Mouse (Mus musculus): Measurements from ENCODE around the gene Napsa. TPM values are rescaled to one million over a fixed set of nuclear protein-coding genes. Genes with fewer than 3 reads are reported as not detected.

The Napsa gene
- polyA plus RNA-seq (2014; fragmentation: Nextera tagmentation; extraction: Ambion mirVana) = 1.4 and 2.1 TPM in 2 replicates

DNA sequence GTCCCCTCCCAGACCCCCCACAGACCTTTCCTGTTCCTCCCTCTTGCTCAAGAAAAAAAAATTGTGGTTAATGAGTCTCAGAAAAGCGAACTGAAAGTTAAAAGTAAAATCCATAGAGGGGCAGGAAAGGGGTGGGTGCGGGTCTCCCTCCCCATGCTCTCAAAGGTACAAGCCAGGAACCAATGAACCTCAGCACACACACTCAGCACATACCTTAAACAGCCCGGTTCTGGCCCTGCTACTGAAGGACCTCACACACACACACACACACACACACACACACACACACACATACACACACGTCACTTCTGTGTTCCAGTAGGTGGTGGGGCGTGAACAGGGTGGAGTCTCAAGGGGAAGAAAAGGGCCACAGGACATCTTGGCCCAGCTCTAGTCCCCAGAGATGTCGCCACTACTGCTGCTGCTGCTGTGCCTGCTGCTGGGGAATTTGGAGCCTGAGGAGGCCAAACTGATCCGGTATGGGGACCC lies at the start of gene Napsa:
Napsa (plus strand) TSS at position 168 of the 489 bp plus-strand sequence.
- H3K4me3 ChIP-seq (ENCODE audit: low read depth, low read length) = no peak within 1 kb of the TSS
- H3K4me1 ChIP-seq (replicated peaks; ENCODE audit: control insufficient read depth, insufficient read depth, low read length) = no peaks in the 10 kb centered on the region
- peaks cover 8% of the 10 kb centered on the region; the same call in 1 of the 2 replicates for H3K27me3 ChIP-seq (replicated peaks; ENCODE audit: control insufficient read depth, insufficient read depth, low read length)
- ATAC-seq (replicated peaks; ENCODE audit: low FRiP score) (no peak), DNase-seq (ENCODE audit: low spot score) (no peak)
- 37% methylated on average over 7 of the region's 7 CpGs for WGBS
- H3K36me3 ChIP-seq (ENCODE audit: control insufficient read depth, insufficient read depth, low read length) = no peaks in the 10 kb centered on the region
- H3K4me2 ChIP-seq = no peak within 1 kb of the TSS
- no peaks in the 10 kb centered on the region for H3K9me3 ChIP-seq (ENCODE audit: control insufficient read depth, low read length)
- H3K27ac ChIP-seq (ENCODE audit: low read depth, low read length) = no peak within 1 kb of the TSS
- H3K9ac ChIP-seq (ENCODE audit: low read depth, low read length) = no peak within 1 kb of the TSS

- peaks cover 4% of the 10 kb centered on the region for H3K4me1 ChIP-seq (replicated peaks; ENCODE audit: control insufficient read depth, insufficient read depth, low read length)
- no peak for DNase-seq (ENCODE audit: low spot score)
- peaks cover 63% of the 10 kb centered on the region for H3K27me3 ChIP-seq (replicated peaks; ENCODE audit: control insufficient read depth, insufficient read depth, low read length)
- 73% methylated on average over 2 of the region's 2 CpGs for WGBS
- no peak overlapping the region for H3K9ac ChIP-seq (ENCODE audit: low read depth, low read length)
- no peak for ATAC-seq (replicated peaks; ENCODE audit: low FRiP score)
- no peak overlapping the region for H3K27ac ChIP-seq (ENCODE audit: low read depth, low read length)
- H3K36me3 ChIP-seq (ENCODE audit: control insufficient read depth, insufficient read depth, low read length) = no peaks in the 10 kb centered on the region
- H3K9me3 ChIP-seq (ENCODE audit: control insufficient read depth, low read length) = no peaks in the 10 kb centered on the region
- no peak overlapping the region for H3K4me3 ChIP-seq (ENCODE audit: low read depth, low read length)
- no peak overlapping the region for H3K4me2 ChIP-seq
Observed at GRCm38 (mm10) chr7:44523056-44523455, 49.1 kb upstream of the Napsa start.

- H3K4me2 ChIP-seq = no peak within 1 kb of the TSS
- H3K27ac ChIP-seq (ENCODE audit: low read depth, low read length) = no peak within 1 kb of the TSS
- H3K4me1 ChIP-seq (replicated peaks; ENCODE audit: control insufficient read depth, insufficient read depth, low read length) = peaks cover 7% of the 10 kb centered on the region
- no peak for DNase-seq (ENCODE audit: low spot score)
- no peak within 1 kb of the TSS for H3K4me3 ChIP-seq (ENCODE audit: low read depth, low read length)
- 28% methylated on average over 12 of the region's 12 CpGs for WGBS
- ATAC-seq (replicated peaks; ENCODE audit: low FRiP score) = no peak
- no peak within 1 kb of the TSS for H3K9ac ChIP-seq (ENCODE audit: low read depth, low read length)
- peaks cover 68% of the 10 kb centered on the region for H3K27me3 ChIP-seq (replicated peaks; ENCODE audit: control insufficient read depth, insufficient read depth, low read length)
- H3K9me3 ChIP-seq (ENCODE audit: control insufficient read depth, low read length) = no peaks in the 10 kb centered on the region
- no peaks in the 10 kb centered on the region for H3K36me3 ChIP-seq (ENCODE audit: control insufficient read depth, insufficient read depth, low read length)
Observed at GRCm38 (mm10) chr7:44524502-44524901, 47.7 kb upstream of the Napsa start, which contains the start of gene Mybpc2. Gene Mybpc2, minus strand, starts transcription at chr7:44524656.

GRCm38 (mm10) chr7:44525126-44525832 lies 46.9 kb upstream of the Napsa start:
- Histone ChIP-seq H3K27me3 (replicated peaks; ENCODE audit: control insufficient read depth, insufficient read depth, low read length) (peaks cover 68% of the 10 kb centered on the region), H3K4me2 (no peak overlapping the region), H3K4me3 (ENCODE audit: low read depth, low read length) (no peak overlapping the region), H3K9me3 (ENCODE audit: control insufficient read depth, low read length) (no peaks in the 10 kb centered on the region), H3K27ac (ENCODE audit: low read depth, low read length) (no peak overlapping the region), H3K36me3 (ENCODE audit: control insufficient read depth, insufficient read depth, low read length) (no peaks in the 10 kb centered on the region), H3K9ac (ENCODE audit: low read depth, low read length) (no peak overlapping the region), H3K4me1 (replicated peaks; ENCODE audit: control insufficient read depth, insufficient read depth, low read length) (peaks cover 7% of the 10 kb centered on the region)
- DNase-seq (ENCODE audit: low spot score) = no peak
- WGBS = 24% methylated on average over 22 of the region's 22 CpGs
- ATAC-seq (replicated peaks; ENCODE audit: low FRiP score) = no peak

GRCm38 (mm10) chr7:44526414-44527154 lies 45.6 kb upstream of the Napsa start:
- Histone ChIP-seq H3K4me1 (replicated peaks; ENCODE audit: control insufficient read depth, insufficient read depth, low read length) (peaks cover 7% of the 10 kb centered on the region), H3K9ac (ENCODE audit: low read depth, low read length) (no peak overlapping the region), H3K27me3 (replicated peaks; ENCODE audit: control insufficient read depth, insufficient read depth, low read length) (peaks cover 61% of the 10 kb centered on the region), H3K9me3 (ENCODE audit: control insufficient read depth, low read length) (no peaks in the 10 kb centered on the region), H3K4me2 (no peak overlapping the region), H3K36me3 (ENCODE audit: control insufficient read depth, insufficient read depth, low read length) (no peaks in the 10 kb centered on the region), H3K4me3 (ENCODE audit: low read depth, low read length) (no peak overlapping the region), H3K27ac (ENCODE audit: low read depth, low read length) (no peak overlapping the region)
- 79% methylated on average over 14 of the region's 14 CpGs for WGBS
- DNase-seq (ENCODE audit: low spot score) (no peak), ATAC-seq (replicated peaks; ENCODE audit: low FRiP score) (no peak)

DNA sequence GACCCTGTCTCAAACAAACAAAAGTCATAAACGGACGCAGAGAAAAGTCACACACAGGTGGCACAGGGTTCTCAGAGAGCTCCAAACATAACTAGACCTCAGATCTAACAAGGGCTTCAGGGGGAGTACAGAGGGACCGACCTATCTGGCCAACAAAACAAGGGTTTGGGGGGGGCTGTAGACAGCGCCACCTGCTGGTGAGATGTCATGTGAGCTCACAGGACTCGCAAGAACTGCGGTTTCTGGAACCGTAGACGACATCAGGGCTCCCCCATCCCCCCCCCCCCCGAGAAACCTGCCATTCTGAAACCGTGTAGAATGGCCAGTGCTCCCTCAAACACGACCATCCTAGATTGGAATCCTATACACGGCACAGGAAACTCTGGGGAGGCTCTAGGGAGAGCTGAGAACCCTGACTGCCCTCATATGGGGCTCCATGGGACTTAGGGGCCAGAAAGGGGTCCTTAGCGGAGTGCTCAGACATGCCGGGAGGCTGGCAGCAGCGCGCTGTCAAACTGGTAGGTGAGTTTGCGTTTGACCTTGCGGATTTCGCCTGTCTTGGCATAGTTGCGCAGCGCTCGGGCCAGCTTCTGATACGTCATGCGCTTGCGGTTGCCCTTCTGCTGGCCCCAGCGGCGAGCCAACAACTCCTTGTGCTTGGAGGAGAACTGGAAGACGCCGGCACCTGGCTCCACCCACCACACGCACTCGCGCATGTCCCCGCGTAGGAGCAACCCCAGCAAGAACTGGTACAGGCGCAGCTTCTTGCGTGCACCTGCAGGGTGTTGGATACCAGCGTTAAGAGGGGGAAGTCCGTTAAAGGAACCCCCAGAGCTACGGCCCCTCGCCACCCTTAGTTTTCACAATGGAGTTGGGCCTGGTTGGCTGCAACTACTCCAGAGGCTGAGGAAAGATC lies 44.4 kb upstream of the Napsa start:
- H3K27me3 ChIP-seq (replicated peaks; ENCODE audit: control insufficient read depth, insufficient read depth, low read length) = peaks cover 50% of the 10 kb centered on the region
- H3K9me3 ChIP-seq (ENCODE audit: control insufficient read depth, low read length) = no peaks in the 10 kb centered on the region
- peak overlapping the region; percentile 91 for H3K4me2 ChIP-seq
- H3K9ac ChIP-seq (ENCODE audit: low read depth, low read length) = peak overlapping the region; percentile 68; the same call in 1 of the 2 replicates
- peak; percentile 68 for ATAC-seq (replicated peaks; ENCODE audit: low FRiP score)
- peaks cover under 1% of the 10 kb centered on the region; the same call in 1 of the 2 replicates for H3K36me3 ChIP-seq (ENCODE audit: control insufficient read depth, insufficient read depth, low read length)
- H3K4me1 ChIP-seq (replicated peaks; ENCODE audit: control insufficient read depth, insufficient read depth, low read length) = peaks cover 7% of the 10 kb centered on the region
- no peak overlapping the region for H3K27ac ChIP-seq (ENCODE audit: low read depth, low read length)
- peak overlapping the region; percentile 52 for H3K4me3 ChIP-seq (ENCODE audit: low read depth, low read length)
- DNase-seq (ENCODE audit: low spot score) = peak; percentile 73
- WGBS = 4% methylated on average over 40 of the region's 40 CpGs

DNA sequence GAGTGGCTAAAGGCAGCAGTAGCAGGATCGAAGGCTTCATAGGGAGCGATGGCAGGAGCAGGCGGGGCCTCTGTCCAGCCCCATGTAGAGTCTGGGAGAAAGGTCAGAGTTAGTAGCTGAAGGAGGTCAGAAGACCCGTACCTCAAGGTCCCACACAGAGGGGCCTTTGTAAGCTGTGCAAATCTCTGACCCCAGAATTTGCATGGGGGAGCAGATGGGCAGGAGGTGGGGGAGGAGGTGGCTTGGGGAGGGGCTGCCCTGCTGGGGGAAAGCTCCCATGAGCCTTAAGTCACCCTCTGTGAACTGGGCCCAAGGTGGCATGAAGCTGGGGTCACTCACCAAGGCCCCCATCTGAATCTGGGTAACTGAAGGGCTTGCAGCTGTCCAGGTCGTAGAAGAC lies 42.7 kb upstream of the Napsa start:
- Histone ChIP-seq H3K36me3 (ENCODE audit: control insufficient read depth, insufficient read depth, low read length) (peaks cover 15% of the 10 kb centered on the region; the same call in 1 of the 2 replicates), H3K4me3 (ENCODE audit: low read depth, low read length) (no peak overlapping the region), H3K4me2 (no peak overlapping the region), H3K27ac (ENCODE audit: low read depth, low read length) (no peak overlapping the region), H3K4me1 (replicated peaks; ENCODE audit: control insufficient read depth, insufficient read depth, low read length) (peaks cover 7% of the 10 kb centered on the region), H3K9ac (ENCODE audit: low read depth, low read length) (no peak overlapping the region), H3K27me3 (replicated peaks; ENCODE audit: control insufficient read depth, insufficient read depth, low read length) (peaks cover 32% of the 10 kb centered on the region), H3K9me3 (ENCODE audit: control insufficient read depth, low read length) (no peaks in the 10 kb centered on the region)
- ATAC-seq (replicated peaks; ENCODE audit: low FRiP score) = no peak
- WGBS = 71% methylated on average over 5 of the region's 5 CpGs
- DNase-seq (ENCODE audit: low spot score) = no peak

GRCm38 (mm10) chr7:44530507-44530906 lies 41.7 kb upstream of the Napsa start:
- Histone ChIP-seq H3K4me2 (no peak overlapping the region), H3K4me1 (replicated peaks; ENCODE audit: control insufficient read depth, insufficient read depth, low read length) (peaks cover 7% of the 10 kb centered on the region), H3K4me3 (ENCODE audit: low read depth, low read length) (no peak overlapping the region), H3K9me3 (ENCODE audit: control insufficient read depth, low read length) (no peaks in the 10 kb centered on the region), H3K27me3 (replicated peaks; ENCODE audit: control insufficient read depth, insufficient read depth, low read length) (peaks cover 23% of the 10 kb centered on the region), H3K9ac (ENCODE audit: low read depth, low read length) (no peak overlapping the region), H3K36me3 (ENCODE audit: control insufficient read depth, insufficient read depth, low read length) (peaks cover 15% of the 10 kb centered on the region; the same call in 1 of the 2 replicates), H3K27ac (ENCODE audit: low read depth, low read length) (no peak overlapping the region)
- ATAC-seq (replicated peaks; ENCODE audit: low FRiP score) = no peak
- WGBS = 75% methylated on average over 3 of the region's 3 CpGs
- DNase-seq (ENCODE audit: low spot score) = no peak
